Mouse (Mus musculus) midbrain, embryonic 16.5 days (tissue): ENCODE data around the gene Cacna1e. TPM values are rescaled to one million over a fixed set of nuclear protein-coding genes. Genes with fewer than 3 reads are reported as not detected.

ENCODE experiments used
- ATAC-seq: fragments of 200-750 bp; cut with Nextera tagmentation; 2 replicates; pipeline ENCODE4 v1.8.0; 2017; ENCODE audit warnings: moderate TSS enrichment
- H3K27ac ChIP-seq: fragments of 300-500 bp; sonication (generic); 2 replicates; pipeline ENCODE4 v1.5.1; 2014; ENCODE audit warnings: mild to moderate bottlenecking, low read length, mixed read lengths
- H3K27me3 ChIP-seq: fragments of 300-500 bp; sonication (generic); 2 replicates; pipeline ENCODE4 v1.6.1; 2014; ENCODE audit warnings: low read depth, low read length, mixed read lengths; ENCODE audit not compliant: control insufficient read depth, insufficient read depth
- H3K36me3 ChIP-seq: fragments of 300-500 bp; sonication (generic); 2 replicates; pipeline ENCODE4 v1.6.1; 2014; ENCODE audit warnings: mild to moderate bottlenecking, low read length, moderate library complexity, mixed read lengths; ENCODE audit not compliant: control insufficient read depth, insufficient read depth
- H3K4me1 ChIP-seq: fragments of 300-500 bp; sonication (generic); 2 replicates; pipeline ENCODE4 v1.6.1; 2014; ENCODE audit warnings: mild to moderate bottlenecking, low read length, mixed read lengths; ENCODE audit not compliant: control insufficient read depth, insufficient read depth
- H3K4me2 ChIP-seq: fragments of 300-500 bp; sonication (generic); 2 replicates; pipeline ENCODE4 v1.6.1; 2014; ENCODE audit warnings: mild to moderate bottlenecking, low read length, mixed read lengths
- H3K4me3 ChIP-seq: fragments of 300-500 bp; sonication (generic); 2 replicates; pipeline ENCODE4 v1.5.1; 2014; ENCODE audit warnings: low read depth, mild to moderate bottlenecking, low read length, moderate library complexity, mixed read lengths
- H3K9ac ChIP-seq: fragments of 300-500 bp; sonication (generic); 2 replicates; pipeline ENCODE4 v1.6.1; 2014; ENCODE audit warnings: low read depth, low read length, mixed read lengths
- H3K9me3 ChIP-seq: fragments of 300-500 bp; sonication (generic); replicated peaks from 2 replicates; pipeline ENCODE4 v1.6.1; 2014; ENCODE audit warnings: mild to moderate bottlenecking, low read length, mixed read lengths; ENCODE audit not compliant: control insufficient read depth, poor library complexity, severe bottlenecking
- WGBS: fragments of 180-500 bp; shearing (Covaris S2); extraction: QIAGEN DNeasy Blood & Tissue Kit; methylation state at CpG from one replicate; pipeline ENCODE4 v1.1.7; 2014; 5-methylcytosine and 5-hydroxymethylcytosine counted together
- polyA plus RNA-seq: library from polyadenylated mRNA; unstranded; fragments of >200 nt; fragmentation: Nextera tagmentation; extraction: Ambion mirVana; gene quantifications from 2 replicates; pipeline ENCODE4 v1.2.1, GENCODE M21; 2015

The Cacna1e gene
- polyA plus RNA-seq, 1 experiment from 2014 or later = 18.2 TPM

GRCm38 (mm10) chr1:154433112-154433511 is 451.2 kb downstream of the Cacna1e start:
- 87% methylated on average over 1 of the region's 1 CpGs for WGBS
- no peak for ATAC-seq

GRCm38 (mm10) chr1:154428276-154428675 is 456.0 kb downstream of the Cacna1e start:
- H3K27ac ChIP-seq = no peak overlapping the region
- 92% methylated on average over 7 of the region's 7 CpGs for WGBS

More at GRCm38 (mm10) chr1:154433112-154433511, 451.2 kb downstream of the Cacna1e start:
- Histone ChIP-seq H3K9me3 (no peaks in the 10 kb centered on the region), H3K27ac (no peak overlapping the region), H3K27me3 (no peaks in the 10 kb centered on the region), H3K4me3 (no peak overlapping the region), H3K4me2 (no peak overlapping the region), H3K4me1 (no peaks in the 10 kb centered on the region), H3K36me3 (peaks cover 31% of the 10 kb centered on the region), H3K9ac (no peak overlapping the region)

GRCm38 (mm10) chr1:154418278-154418677 is 466.0 kb downstream of the Cacna1e start:
- Histone ChIP-seq H3K36me3 (no peaks in the 10 kb centered on the region), H3K9me3 (no peaks in the 10 kb centered on the region), H3K4me1 (no peaks in the 10 kb centered on the region), H3K27me3 (no peaks in the 10 kb centered on the region), H3K9ac (no peak overlapping the region), H3K4me3 (no peak overlapping the region), H3K27ac (no peak overlapping the region), H3K4me2 (no peak overlapping the region)
- no peak for ATAC-seq
- WGBS = 61% methylated on average over 5 of the region's 5 CpGs

More at GRCm38 (mm10) chr1:154428276-154428675, 456.0 kb downstream of the Cacna1e start:
- H3K27me3 ChIP-seq = no peaks in the 10 kb centered on the region
- no peak for ATAC-seq
- peaks cover 23% of the 10 kb centered on the region for H3K36me3 ChIP-seq
- no peak overlapping the region for H3K9ac ChIP-seq
- no peaks in the 10 kb centered on the region for H3K4me1 ChIP-seq
- H3K4me3 ChIP-seq = no peak overlapping the region
- no peaks in the 10 kb centered on the region for H3K9me3 ChIP-seq
- H3K4me2 ChIP-seq = no peak overlapping the region

- Histone ChIP-seq H3K4me2 (no peak overlapping the region), H3K27ac (no peak overlapping the region), H3K4me1 (no peaks in the 10 kb centered on the region), H3K4me3 (no peak overlapping the region), H3K36me3 (peaks cover 6% of the 10 kb centered on the region; the same call in 1 of the 2 replicates), H3K9me3 (no peaks in the 10 kb centered on the region), H3K9ac (no peak overlapping the region), H3K27me3 (no peaks in the 10 kb centered on the region)
- 0 out of 2 replicates have a peak, but pooled peaks have one; percentile 42 for ATAC-seq
- 70% methylated on average over 20 of the region's 20 CpGs for WGBS
Observed at GRCm38 (mm10) chr1:154416384-154417155, 467.7 kb downstream of the Cacna1e start.

- Histone ChIP-seq H3K36me3 (peaks cover 10% of the 10 kb centered on the region; the same call in 1 of the 2 replicates), H3K27ac (no peak overlapping the region), H3K4me1 (no peaks in the 10 kb centered on the region), H3K9ac (no peak overlapping the region), H3K4me3 (no peak overlapping the region), H3K4me2 (no peak overlapping the region), H3K9me3 (no peaks in the 10 kb centered on the region), H3K27me3 (no peaks in the 10 kb centered on the region)
- WGBS = 90% methylated on average over 10 of the region's 10 CpGs
- ATAC-seq = no peak
Observed at GRCm38 (mm10) chr1:154415826-154416225, 468.5 kb downstream of the Cacna1e start.

GRCm38 (mm10) chr1:154413138-154413537 is 471.2 kb downstream of the Cacna1e start:
- Histone ChIP-seq H3K27me3 (no peaks in the 10 kb centered on the region), H3K9ac (no peak overlapping the region), H3K36me3 (peaks cover 11% of the 10 kb centered on the region; the same call in 1 of the 2 replicates), H3K4me1 (no peaks in the 10 kb centered on the region), H3K9me3 (no peaks in the 10 kb centered on the region), H3K27ac (no peak overlapping the region), H3K4me3 (no peak overlapping the region), H3K4me2 (no peak overlapping the region)
- ATAC-seq = no peak
- 63% methylated on average over 3 of the region's 3 CpGs for WGBS

GRCm38 (mm10) chr1:154409051-154409450 is 475.2 kb downstream of the Cacna1e start:
- Histone ChIP-seq H3K9me3 (no peaks in the 10 kb centered on the region), H3K27me3 (no peaks in the 10 kb centered on the region), H3K36me3 (peaks cover 11% of the 10 kb centered on the region; the same call in 1 of the 2 replicates), H3K4me2 (no peak overlapping the region), H3K9ac (no peak overlapping the region), H3K27ac (no peak overlapping the region), H3K4me3 (no peak overlapping the region), H3K4me1 (no peaks in the 10 kb centered on the region)
- 73% methylated on average over 2 of the region's 2 CpGs for WGBS
- ATAC-seq = no peak

GRCm38 (mm10) chr1:154391979-154392378 is 492.3 kb downstream of the Cacna1e start:
- 93% methylated on average over 6 of the region's 6 CpGs for WGBS
- no peak for ATAC-seq
- no peaks in the 10 kb centered on the region for H3K9me3 ChIP-seq

More at GRCm38 (mm10) chr1:154391979-154392378, 492.3 kb downstream of the Cacna1e start:
- H3K4me3 ChIP-seq = no peak overlapping the region
- H3K4me1 ChIP-seq = no peaks in the 10 kb centered on the region
- H3K9ac ChIP-seq = no peak overlapping the region
- no peak overlapping the region for H3K4me2 ChIP-seq
- H3K36me3 ChIP-seq = no peaks in the 10 kb centered on the region
- no peak overlapping the region for H3K27ac ChIP-seq
- H3K27me3 ChIP-seq = no peaks in the 10 kb centered on the region
